Mouse (Mus musculus): ENCODE measurements around the gene Rgl2. TPM values are rescaled to one million over a fixed set of nuclear protein-coding genes. Genes with fewer than 3 reads are reported as not detected.
A peak's percentile ranks its signal among the peaks of the same experiment; 100 is the strongest.
"Not testable (repeated sequence)": the region's sequence is repeated elsewhere in the genome, so short reads cannot be mapped to it uniquely, and the experiment has no call there.

Gene Rgl2
- total RNA-seq, 2 experiments from 2014 or later, result 67.1 to 68.4 TPM

- intact Hi-C loops (cut with DNase I), result no loop called here
- peak in 1 of 2 experiments; percentile 36 for DNase-seq (ENCODE audit: extremely low spot score in 1 of 2, low spot score in 2 of 2)
Observed at GRCm38 (mm10) chr17:33936993-33937392, 7.7 kb downstream of the Rgl2 start.

DNA sequence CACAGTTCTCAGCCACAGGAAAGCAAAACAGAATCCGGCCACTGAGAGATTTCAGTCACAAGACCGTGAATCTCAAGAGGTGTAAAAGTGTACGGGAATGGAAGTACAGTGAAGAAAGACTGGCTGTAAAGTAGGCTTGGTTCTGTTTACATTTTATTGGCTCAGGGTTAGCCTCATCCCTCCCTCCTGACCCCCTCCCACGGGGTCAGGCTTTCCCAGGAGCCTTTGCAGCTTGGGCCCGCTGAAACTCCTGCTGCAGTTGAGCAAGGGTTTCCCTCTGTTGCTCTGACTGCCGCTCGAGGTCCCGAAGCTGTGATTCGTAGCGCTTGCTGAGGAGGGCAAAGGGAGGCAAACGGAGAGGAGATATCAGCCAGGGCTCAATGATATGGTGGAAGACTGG is 9.4 kb downstream of the Rgl2 start:
- intact Hi-C loops (cut with DNase I), result no loop called here
- peak in 1 of 2 experiments; percentile 37 for DNase-seq (ENCODE audit: extremely low spot score in 1 of 2, low spot score in 2 of 2)

GRCm38 (mm10) chr17:33940206-33940805 is 11.0 kb downstream of the Rgl2 start, which contains the start of the genes Pfdn6 and Wdr46:
TSS of gene Pfdn6 (minus strand) at chr17:33940343.
TSS of gene Wdr46 (plus strand) at chr17:33940660.
- DNase-seq (ENCODE audit: extremely low spot score in 1 of 2, low spot score in 2 of 2), result peak; percentile 81 to 89
- intact Hi-C loops (cut with DNase I), result no loop called here

GRCm38 (mm10) chr17:33940981-33941380 is 11.6 kb downstream of the Rgl2 start:
- intact Hi-C loops (cut with DNase I), result no loop called here

GRCm38 (mm10) chr17:33941381-33941780 is 12.0 kb downstream of the Rgl2 start:
- intact Hi-C loops (cut with DNase I), result no loop called here
- peak in 1 of 2 experiments; percentile 26 for DNase-seq (ENCODE audit: extremely low spot score in 1 of 2, low spot score in 2 of 2)

More at GRCm38 (mm10) chr17:33940981-33941380, 11.6 kb downstream of the Rgl2 start:
- DNase-seq (ENCODE audit: extremely low spot score in 1 of 2, low spot score in 2 of 2), result peak in 1 of 2 experiments; percentile 66

DNA sequence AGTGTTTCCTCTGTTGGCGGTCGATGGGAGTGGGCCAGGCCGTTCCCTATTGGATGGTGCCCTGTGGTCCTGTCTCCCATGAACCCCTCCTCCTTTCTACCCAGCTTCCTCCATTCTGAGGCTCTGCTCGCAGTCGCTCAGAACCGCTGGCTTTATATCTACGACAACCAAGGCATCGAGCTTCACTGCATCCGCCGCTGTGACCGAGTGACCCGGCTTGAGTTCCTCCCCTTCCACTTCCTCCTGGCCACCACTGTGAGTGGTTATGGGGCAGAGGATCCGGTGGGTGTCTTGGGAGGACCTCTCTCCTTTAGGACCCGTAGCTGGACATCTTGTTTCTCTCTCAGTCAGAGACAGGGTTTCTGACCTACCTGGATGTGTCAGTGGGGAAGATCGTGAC is 14.1 kb downstream of the Rgl2 start:
- peak in 1 of 2 experiments; percentile 21 for DNase-seq (ENCODE audit: extremely low spot score in 1 of 2, low spot score in 2 of 2)
- intact Hi-C loops (cut with DNase I), result no loop called here

DNA sequence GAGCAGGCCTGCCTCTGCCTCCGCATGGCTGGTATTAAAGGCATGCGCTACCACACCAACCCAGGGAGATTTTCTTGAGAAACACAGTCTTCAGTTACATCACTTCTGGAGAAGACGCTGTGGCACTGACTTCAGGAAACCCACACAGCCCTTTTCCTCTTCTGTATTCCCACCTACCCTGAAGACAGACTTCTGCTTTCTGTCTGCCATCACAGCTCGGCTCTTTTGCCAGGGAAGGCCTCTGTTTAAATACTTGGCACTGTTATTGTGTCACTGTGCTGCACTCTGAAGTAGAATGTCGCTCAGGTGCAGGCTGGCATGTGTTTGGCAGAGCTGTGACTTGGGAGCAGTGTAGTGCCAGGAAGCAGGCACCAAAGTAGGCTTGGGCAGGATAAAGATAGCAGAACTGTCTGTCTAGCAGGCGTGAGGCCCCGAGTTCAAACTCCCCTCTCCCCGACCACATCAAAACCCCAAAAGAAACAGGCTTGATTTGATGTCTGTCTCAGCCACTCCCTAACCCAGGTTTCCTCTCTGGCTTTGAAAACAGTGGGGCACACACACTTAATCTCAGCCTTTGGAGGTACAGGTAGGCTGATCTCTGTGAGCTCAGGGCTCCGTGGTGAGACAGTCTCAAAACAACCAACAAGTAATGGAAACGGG is 18.2 kb downstream of the Rgl2 start:
- no peak for DNase-seq (ENCODE audit: extremely low spot score in 1 of 2, low spot score in 2 of 2)
- intact Hi-C loops (cut with DNase I), result no loop called here

GRCm38 (mm10) chr17:33948090-33948904 is 19.0 kb downstream of the Rgl2 start:
- intact Hi-C loops (cut with DNase I), result no loop called here
- DNase-seq (ENCODE audit: extremely low spot score in 1 of 2, low spot score in 2 of 2), result peak in 1 of 2 experiments; percentile 32

- intact Hi-C loops (cut with DNase I), result no loop called here
Observed at GRCm38 (mm10) chr17:33948905-33949537, 19.7 kb downstream of the Rgl2 start.

GRCm38 (mm10) chr17:33950131-33950625 is 20.8 kb downstream of the Rgl2 start:
- peak in 1 of 2 experiments; percentile 27 for DNase-seq (ENCODE audit: extremely low spot score in 1 of 2, low spot score in 2 of 2)
- intact Hi-C loops (cut with DNase I), result no loop called here

More at GRCm38 (mm10) chr17:33948905-33949537, 19.7 kb downstream of the Rgl2 start:
- DNase-seq (ENCODE audit: extremely low spot score in 1 of 2, low spot score in 2 of 2), result peak in 1 of 2 experiments; percentile 31

DNA sequence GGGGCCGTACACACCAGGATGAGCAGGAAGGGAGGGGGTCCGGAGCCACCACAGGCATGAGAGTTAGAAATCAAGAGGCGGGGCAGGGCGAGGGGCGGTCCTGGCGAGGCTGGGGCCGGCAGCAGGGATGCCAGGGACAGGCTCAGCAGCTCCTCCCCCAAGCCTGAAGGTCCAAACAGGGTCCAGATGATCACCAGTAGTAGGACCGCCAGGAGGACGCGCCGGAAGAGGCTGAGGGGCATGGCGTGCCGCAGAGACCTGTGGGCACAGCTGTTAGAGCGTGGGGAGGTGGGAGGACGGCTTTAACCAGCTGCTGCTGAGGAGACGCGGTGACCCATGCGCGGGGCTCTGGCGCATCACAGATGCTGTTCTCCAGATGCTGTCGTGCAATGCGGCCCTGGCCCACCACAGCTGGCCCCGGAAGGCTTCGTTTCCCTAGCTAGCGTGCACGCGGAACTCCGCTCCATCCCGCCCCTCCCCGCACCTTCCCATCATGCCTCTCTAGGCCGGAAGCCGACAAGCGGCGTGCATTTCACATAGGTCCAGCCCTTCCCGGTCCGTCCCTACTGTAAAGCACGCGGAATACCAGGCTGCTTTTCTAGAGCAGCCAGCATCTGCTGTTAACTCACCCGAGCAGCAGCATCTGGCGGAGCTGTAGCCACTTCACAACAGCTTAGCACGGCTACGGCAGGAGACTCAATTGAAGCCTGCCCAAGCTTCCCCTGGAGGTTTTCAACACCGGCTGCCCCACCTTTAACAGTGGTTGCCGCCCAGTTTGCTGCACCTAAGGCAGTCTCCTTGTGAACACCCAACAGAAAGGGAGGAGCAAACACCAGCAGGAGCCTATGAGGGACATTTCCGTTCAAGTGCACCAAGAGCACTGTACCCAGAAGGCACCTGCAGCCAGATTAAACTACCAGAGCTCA is 21.9 kb downstream of the Rgl2 start, which contains the start of gene B3galt4:
B3galt4 (minus strand) TSS at position 468 of the 926 bp plus-strand sequence.
- peak in 1 of 2 experiments; percentile 91 for DNase-seq (ENCODE audit: extremely low spot score in 1 of 2, low spot score in 2 of 2)
- intact Hi-C loops (cut with DNase I), result no loop called here

- intact Hi-C loops (cut with DNase I); DNase-seq (ENCODE audit: extremely low spot score in 1 of 2, low spot score in 2 of 2): not testable (repeated sequence)
Observed at GRCm38 (mm10) chr17:33952015-33952414, 22.7 kb downstream of the Rgl2 start.

GRCm38 (mm10) chr17:33952879-33953278 is 23.5 kb downstream of the Rgl2 start:
- intact Hi-C loops (cut with DNase I), result no loop called here
- DNase-seq (ENCODE audit: extremely low spot score in 1 of 2, low spot score in 2 of 2), result no peak

DNA sequence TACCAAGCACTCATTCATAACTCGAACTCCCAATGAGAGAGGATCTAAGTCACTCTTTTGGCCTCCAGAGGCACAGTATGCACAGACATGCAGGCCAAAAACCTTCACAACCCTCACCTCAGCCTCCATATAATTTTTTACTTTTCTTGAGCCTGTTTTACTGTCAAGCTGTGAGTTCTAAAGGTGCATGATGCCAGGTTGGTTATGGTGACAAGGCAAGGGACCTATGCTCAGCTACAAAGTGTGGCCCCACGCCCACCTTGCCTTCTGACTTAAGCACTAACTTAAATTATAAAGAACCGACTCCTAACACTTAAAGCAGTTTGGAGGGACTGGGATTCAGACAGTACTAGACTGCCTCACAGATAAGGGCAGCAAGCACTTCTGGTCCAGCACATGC is 24.0 kb downstream of the Rgl2 start:
- intact Hi-C loops (cut with DNase I), result no loop called here
- DNase-seq (ENCODE audit: extremely low spot score in 1 of 2, low spot score in 2 of 2), result no peak

GRCm38 (mm10) chr17:33953961-33954565 is 24.7 kb downstream of the Rgl2 start:
- intact Hi-C loops (cut with DNase I), result no loop called here
- DNase-seq (ENCODE audit: extremely low spot score in 1 of 2, low spot score in 2 of 2), result no peak

- intact Hi-C loops (cut with DNase I), result no loop called here
- DNase-seq (ENCODE audit: extremely low spot score in 1 of 2, low spot score in 2 of 2), result peak in 1 of 2 experiments; percentile 61
Observed at GRCm38 (mm10) chr17:33954646-33955554, 25.6 kb downstream of the Rgl2 start.
